Mouse (Mus musculus) ZHBTc4 (cell line): ENCODE data around the gene Gm17654.
"Not testable (repeated sequence)": the region's sequence is repeated elsewhere in the genome, so short reads cannot be mapped to it uniquely, and the experiment has no call there.

Source experiments
- DNase-seq: peaks from one replicate; pipeline ENCODE4 v3.0.0-alpha.2; 2011; ENCODE audit warnings: low read depth, low spot score

Gene Gm17654

DNA sequence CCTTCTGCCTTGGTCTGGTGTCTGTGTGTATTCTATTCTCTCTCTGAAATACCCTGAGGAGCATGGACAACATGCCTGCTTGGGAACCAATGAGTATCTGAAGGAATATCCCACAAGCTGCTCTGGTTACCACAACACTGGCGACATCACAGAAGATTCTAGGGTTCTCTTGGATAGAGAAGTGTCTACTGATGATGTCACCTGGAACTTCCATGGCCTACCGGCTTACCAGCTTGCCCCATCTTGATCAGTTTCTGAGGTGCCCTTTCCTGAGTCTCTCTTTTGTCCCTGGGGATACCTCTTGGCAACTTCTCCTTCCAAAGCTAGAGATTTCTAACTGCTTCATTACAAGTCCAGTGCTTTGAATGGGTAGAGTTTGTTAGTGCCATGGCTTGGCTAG lies at the start of gene Gm17654:
Gm17654 (minus strand) TSS at position 101 of the 400 bp plus-strand sequence.
- not testable (repeated sequence) for DNase-seq

DNA sequence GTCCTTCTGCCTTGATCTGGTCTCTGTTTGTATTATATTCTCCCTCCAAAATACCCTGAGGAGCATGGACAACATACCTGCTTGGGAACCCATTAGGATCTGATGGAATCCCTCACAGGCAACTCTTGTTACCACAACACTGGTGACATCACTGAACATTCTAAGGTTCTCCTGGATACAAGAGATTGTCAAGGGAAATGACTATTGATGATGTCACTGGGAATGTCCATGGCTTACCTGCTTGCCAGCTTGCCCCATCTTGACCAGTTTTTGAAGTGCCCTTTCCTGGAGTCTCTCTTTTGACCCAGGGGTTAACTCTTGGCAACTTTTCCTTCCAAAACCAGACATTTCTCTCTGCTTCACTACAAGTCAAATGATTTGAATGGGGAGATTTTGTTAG lies 29.0 kb upstream of the Gm17654 start, which contains the start of gene Gm10375:
Gm10375 (minus strand) TSS at position 101 of the 400 bp plus-strand sequence.
- DNase-seq: not testable (repeated sequence)

DNA sequence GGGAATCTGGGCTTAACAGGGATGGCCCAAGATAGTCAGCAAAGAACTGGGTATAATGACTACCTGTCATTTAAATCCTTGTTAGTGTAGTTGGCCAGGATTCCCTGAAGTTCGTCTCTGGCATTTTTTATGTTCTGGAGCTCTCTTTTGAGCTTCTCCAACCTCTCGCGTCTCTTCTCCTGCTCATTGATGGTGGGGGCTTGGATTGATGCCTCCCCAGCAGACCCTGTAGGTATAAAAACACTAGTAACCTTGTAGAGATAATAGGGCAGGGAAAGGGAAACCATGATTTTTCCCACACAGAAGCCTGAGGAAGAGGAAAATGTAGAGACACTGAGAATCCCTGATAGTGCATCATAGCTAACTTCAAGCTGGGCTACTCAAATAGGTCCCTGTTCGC lies 977 bp downstream of the Gm17654 start:
- DNase-seq: not testable (repeated sequence)

DNA sequence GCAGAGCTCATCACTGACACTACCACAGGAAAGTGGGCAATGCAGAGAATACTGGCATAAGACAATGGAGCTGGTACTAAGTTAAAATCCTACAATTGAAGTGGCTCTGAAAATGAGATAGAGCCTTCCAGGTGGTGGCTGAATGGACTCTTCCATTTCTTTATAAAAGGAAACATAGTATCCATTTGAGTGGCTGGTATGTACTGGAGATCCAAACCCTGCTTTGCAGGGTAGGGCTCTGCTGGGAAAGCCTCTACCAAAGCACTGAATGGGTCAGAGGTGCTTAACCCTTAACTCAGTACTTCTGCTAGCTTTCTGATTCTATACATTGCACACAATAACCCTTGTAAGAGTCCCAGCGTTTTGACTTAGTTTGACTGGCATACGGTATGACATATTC lies 26.7 kb downstream of the Gm17654 start:
- DNase-seq: not testable (repeated sequence)

DNA sequence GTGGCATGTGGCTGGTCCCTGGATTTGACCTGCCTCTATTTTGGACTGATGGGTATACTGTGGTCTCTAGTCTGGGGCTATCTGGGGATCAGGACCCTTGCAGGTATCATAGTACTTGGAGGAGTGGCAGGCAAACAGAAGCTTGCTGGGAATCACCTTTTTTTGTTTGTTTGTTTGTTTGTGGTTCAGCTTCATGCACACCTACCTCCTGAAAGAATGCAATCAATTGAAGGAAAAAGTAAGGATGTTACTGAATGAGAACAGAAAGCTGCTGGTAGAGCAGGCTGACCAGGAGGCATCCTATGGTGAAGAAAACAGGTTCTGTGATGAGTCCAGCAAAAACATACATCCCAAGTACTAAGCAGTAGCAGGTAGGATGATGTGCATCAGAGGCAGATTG lies 32.7 kb downstream of the Gm17654 start:
- not testable (repeated sequence) for DNase-seq

DNA sequence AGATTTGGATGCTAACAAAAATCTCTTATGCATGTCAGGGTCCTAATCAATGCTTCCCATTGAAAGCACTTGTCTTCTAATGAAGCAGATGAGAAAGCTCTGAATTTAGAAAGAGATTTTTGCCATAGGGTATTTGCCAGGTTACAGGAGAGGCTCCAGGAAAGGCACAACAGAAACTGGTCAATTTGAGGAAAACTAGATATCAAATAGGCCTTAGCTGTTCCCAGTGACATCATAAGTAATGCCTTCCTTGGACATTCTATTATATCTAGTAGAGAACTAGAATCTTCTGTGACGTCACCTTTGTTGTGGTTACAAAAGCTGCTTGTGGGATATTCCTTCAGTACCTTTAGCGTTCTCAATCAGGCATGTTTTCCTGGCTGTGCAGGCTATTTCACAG lies 35.7 kb downstream of the Gm17654 start, which contains the start of gene Gm5799:
Gm5799 (plus strand) TSS at position 301 of the 400 bp plus-strand sequence.
- not testable (repeated sequence) for DNase-seq

DNA sequence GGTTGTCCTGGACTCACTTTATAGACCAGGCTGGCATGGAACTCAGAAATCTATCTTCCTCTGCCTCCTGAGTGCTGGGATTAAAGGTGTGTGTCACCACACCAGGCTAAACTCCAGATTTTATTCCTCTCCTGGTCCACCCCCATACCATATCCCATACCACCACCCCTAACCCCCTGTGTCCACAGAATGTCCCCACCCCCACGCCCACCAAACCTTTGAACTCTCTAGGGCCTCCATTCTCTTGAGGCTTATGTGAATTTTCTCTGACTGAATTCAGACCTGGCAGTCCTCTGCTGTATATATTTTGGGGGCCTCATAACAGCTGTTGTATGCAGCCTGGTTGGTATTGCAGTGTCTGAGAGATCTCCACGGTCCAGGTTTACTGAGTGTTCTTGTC lies 40.8 kb downstream of the Gm17654 start:
- not testable (repeated sequence) for DNase-seq

DNA sequence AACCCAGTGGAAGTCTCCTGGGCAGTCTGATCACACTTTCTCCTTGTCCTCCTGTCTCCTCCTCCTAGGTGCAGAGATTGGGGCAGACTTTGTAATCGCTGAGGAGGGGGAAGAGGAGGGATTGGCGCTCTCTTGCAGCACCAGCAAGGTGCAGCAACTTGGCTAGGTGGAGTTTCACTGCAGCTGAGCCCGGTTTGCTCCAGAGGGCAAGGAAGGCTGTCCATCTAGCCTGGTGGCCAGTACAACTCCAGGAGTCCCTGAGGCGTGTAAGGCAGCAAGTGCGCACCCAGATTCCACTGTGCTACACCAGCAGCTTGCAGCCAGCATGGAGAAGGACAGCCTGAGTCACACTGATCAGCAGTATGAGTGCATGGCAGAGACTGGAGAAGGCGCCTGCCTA lies 46.6 kb downstream of the Gm17654 start:
- peak; percentile 31 for DNase-seq

DNA sequence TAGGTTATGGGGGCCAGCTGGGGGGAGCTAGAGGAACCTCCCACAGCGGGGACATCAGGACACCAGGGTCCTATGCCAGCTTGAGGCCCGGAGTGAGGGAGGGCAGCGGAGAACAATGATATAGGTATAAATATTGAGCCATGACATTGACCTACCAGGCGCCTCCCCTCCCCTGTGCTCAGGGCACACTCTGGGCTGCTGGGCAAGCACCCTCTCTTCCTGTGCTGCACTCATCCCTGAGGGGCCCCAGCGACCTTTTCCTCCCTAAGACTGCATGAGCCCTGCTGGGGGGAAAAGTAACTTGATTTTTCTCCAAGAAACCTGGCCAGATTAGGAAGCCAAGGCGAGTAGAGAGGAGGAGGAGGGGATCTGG lies 46.9 kb downstream of the Gm17654 start:
- DNase-seq: not testable (repeated sequence)

DNA sequence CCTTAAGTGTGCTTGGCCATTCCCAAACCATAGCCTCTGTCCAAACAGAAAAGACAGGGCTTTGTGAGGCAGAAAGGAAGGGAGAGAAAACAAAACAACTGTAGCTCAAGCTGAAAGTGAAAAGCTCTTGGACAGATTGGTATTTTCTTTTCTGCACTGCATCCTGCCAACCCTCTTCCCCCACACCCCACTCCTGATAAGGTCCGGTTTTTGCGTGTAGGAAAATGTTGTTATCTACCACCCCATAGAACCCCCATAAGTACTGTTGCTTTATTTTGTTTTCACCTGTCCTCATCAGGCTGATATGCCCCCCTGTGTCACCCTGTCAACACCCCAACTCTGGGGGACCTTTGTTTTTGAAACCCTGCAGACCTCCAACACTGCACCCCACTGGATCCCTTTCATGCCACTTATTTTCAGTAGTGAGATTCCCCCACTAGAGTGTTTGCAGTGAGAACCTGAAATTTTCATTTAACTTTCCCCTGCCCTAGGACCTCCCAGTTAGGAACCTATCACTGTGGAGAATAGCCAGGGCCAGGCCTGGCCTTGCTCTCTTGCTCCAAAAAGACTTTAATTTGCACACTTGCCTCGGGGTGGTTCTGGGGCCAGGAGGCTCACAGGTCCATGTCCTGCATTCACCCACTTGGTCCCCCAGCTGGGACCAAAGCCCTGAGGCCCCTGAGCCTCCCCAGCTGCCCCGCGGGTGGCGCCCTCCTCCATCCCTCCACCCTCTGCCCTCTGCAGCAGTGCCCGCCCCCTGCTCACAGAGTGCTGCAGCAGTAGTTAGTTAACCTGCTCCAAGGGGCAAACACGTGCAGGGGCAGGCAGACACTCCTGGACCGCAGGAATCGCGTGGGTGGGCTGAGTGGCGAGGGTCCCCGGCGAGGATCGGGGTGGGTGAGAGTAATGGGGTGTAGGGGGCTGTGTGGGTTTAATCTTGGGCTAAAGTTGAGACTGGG lies 47.6 kb downstream of the Gm17654 start:
- DNase-seq: peak; percentile 25
